Mouse (Mus musculus): Measurements from ENCODE around the gene Tsc22d3. TPM values are rescaled to one million over a fixed set of nuclear protein-coding genes. Genes with fewer than 3 reads are reported as not detected.

Tsc22d3 gene
- polyA plus RNA-seq, 1 experiment = 14.5 TPM

DNA sequence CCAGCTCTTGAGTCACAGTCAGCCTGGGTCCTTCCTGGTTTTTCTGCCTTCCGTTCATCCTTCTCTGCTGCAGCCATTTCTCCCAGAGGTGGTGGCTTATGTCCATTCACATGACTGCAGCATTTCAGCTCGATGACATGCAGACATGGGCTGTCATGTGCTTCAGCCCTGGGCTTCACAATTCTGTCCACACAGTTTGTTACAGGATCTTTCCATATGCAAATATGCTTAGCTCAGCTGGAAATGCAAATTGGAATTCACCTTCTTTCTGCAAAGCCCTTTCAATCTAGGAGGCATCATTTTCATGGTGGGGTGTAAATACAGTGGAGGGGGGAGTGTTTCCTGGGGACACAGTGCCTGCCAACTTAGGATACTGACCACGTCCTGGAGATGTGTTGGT lies 66.2 kb downstream of the Tsc22d3 start:
- Histone ChIP-seq H3K27me3 (ENCODE audit: control insufficient read depth, insufficient read depth, insufficient read length) (no peaks in the 10 kb centered on the region), H3K79me2 (ENCODE audit: control insufficient read depth, insufficient read depth) (no peaks in the 10 kb centered on the region), H3K36me3 (ENCODE audit: control insufficient read depth, insufficient read depth) (no peaks in the 10 kb centered on the region), H3K4me3 (ENCODE audit: insufficient read depth, poor library complexity, severe bottlenecking) (no peak overlapping the region), H3K79me3 (ENCODE audit: low read depth) (no peaks in the 10 kb centered on the region), H3ac (ENCODE audit: control insufficient read depth, insufficient read length, low read depth) (no peak overlapping the region)
- TF ChIP-seq CTCF (IDR thresholded peaks at IDR 0.05; ENCODE audit: control insufficient read depth, insufficient read depth, insufficient read length) = no peak
- no peak for TF ChIP-seq MYOD1 (IDR thresholded peaks at IDR 0.05; ENCODE audit: control insufficient read depth, insufficient read length, low read depth)
- TF ChIP-seq FOSL1 (IDR thresholded peaks at IDR 0.05; ENCODE audit: insufficient read depth, low read length, poor library complexity, severe bottlenecking) = no peak
- no peak for TF ChIP-seq CEBPB (IDR thresholded peaks at IDR 0.05; ENCODE audit: low read depth)

DNA sequence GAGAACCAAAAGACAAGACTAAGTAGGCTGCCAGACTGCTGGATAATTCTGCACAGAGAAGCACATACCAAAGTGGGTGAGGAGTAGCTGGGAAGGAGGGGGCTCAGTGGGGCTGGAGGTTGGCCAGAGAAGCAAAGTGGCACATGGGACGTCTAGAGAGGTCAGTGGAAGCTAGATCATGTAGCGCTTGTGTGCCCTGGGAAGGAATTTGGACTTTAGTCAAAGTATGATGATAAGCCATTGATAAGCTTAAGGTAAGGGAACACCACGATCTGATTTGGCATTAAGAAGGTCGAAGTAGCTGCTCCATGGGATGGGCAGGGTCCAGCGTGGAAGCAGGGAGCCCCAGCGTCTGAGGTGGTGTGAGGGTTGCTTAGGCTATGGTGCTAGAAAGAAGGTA lies 68.1 kb downstream of the Tsc22d3 start:
- H3K36me3 ChIP-seq (ENCODE audit: control insufficient read depth, insufficient read depth) = no peaks in the 10 kb centered on the region
- no peaks in the 10 kb centered on the region for H3K79me2 ChIP-seq (ENCODE audit: control insufficient read depth, insufficient read depth)
- H3ac ChIP-seq (ENCODE audit: control insufficient read depth, insufficient read length, low read depth) = no peak overlapping the region
- H3K79me3 ChIP-seq (ENCODE audit: low read depth) = no peaks in the 10 kb centered on the region
- H3K27me3 ChIP-seq (ENCODE audit: control insufficient read depth, insufficient read depth, insufficient read length) = no peaks in the 10 kb centered on the region
- no peak overlapping the region for H3K4me3 ChIP-seq (ENCODE audit: insufficient read depth, poor library complexity, severe bottlenecking)
- TF ChIP-seq CTCF (IDR thresholded peaks at IDR 0.05; ENCODE audit: control insufficient read depth, insufficient read depth, insufficient read length) = no peak
- TF ChIP-seq CEBPB (IDR thresholded peaks at IDR 0.05; ENCODE audit: low read depth) = no peak
- no peak for TF ChIP-seq MYOG (IDR thresholded peaks at IDR 0.05; ENCODE audit: control insufficient read depth, extremely low read depth, insufficient read length)
- no peak for TF ChIP-seq FOSL1 (IDR thresholded peaks at IDR 0.05; ENCODE audit: insufficient read depth, low read length, poor library complexity, severe bottlenecking)
- TF ChIP-seq MYOD1 (IDR thresholded peaks at IDR 0.05; ENCODE audit: control insufficient read depth, insufficient read length, low read depth) = no peak
- no peak for TF ChIP-seq MAX (IDR thresholded peaks at IDR 0.05)
- TF ChIP-seq USF1 (IDR thresholded peaks at IDR 0.05; ENCODE audit: low read depth) = no peak

DNA sequence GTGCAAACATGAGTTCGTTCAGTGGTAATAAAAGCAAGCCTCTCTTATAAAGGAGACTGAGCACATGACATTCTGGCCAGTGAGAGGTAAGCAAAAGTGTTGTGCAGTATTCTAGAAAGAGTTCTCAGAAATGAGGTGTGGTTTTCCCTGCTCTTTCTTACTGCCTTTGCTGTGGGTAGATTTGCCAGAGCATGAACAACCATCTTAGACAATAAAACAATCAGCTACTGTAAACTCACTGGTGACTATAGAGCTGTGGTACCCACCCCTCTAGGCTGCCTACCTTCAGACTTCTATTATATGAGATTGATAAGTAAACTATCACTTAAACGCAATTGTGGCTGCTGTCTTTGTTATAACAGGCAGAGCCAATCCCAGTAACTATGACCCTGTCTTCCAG lies 69.1 kb downstream of the Tsc22d3 start:
- no peaks in the 10 kb centered on the region for H3K79me2 ChIP-seq (ENCODE audit: control insufficient read depth, insufficient read depth)
- no peak overlapping the region for H3K4me3 ChIP-seq (ENCODE audit: insufficient read depth, poor library complexity, severe bottlenecking)
- H3K36me3 ChIP-seq (ENCODE audit: control insufficient read depth, insufficient read depth) = no peaks in the 10 kb centered on the region
- TF ChIP-seq USF1 (IDR thresholded peaks at IDR 0.05; ENCODE audit: low read depth) = no peak
- no peak for TF ChIP-seq CTCF (IDR thresholded peaks at IDR 0.05; ENCODE audit: control insufficient read depth, insufficient read depth, insufficient read length)
- no peak for TF ChIP-seq FOSL1 (IDR thresholded peaks at IDR 0.05; ENCODE audit: insufficient read depth, low read length, poor library complexity, severe bottlenecking)
- TF ChIP-seq MAX (IDR thresholded peaks at IDR 0.05) = no peak
- TF ChIP-seq MYOG (IDR thresholded peaks at IDR 0.05; ENCODE audit: control insufficient read depth, extremely low read depth, insufficient read length) = no peak
- TF ChIP-seq MYOD1 (IDR thresholded peaks at IDR 0.05; ENCODE audit: control insufficient read depth, insufficient read length, low read depth) = no peak
- no peak for TF ChIP-seq CEBPB (IDR thresholded peaks at IDR 0.05; ENCODE audit: low read depth)
- no peaks in the 10 kb centered on the region for H3K27me3 ChIP-seq (ENCODE audit: control insufficient read depth, insufficient read depth, insufficient read length)
- H3K79me3 ChIP-seq (ENCODE audit: low read depth) = no peaks in the 10 kb centered on the region
- no peak overlapping the region for H3ac ChIP-seq (ENCODE audit: control insufficient read depth, insufficient read length, low read depth)

DNA sequence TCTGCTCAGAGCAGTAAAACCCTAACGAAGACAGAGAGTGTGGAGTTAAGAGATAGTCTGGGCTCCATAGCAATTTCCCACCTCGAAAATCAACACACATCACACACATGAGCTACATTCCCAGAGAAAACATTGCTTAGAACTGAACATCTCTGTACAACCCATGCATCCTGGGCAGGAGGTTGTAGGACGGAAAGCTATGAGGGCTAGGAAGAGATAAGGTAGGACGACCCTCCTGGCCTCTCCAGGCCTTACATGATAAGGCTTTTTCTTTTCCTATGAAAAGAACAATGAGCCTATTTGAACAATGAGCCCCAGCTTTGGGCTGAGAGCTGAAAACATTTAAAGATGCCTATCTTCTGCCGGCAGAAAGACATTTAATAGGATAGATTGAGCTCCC lies 69.8 kb downstream of the Tsc22d3 start:
- Histone ChIP-seq H3K79me2 (ENCODE audit: control insufficient read depth, insufficient read depth) (no peaks in the 10 kb centered on the region), H3K36me3 (ENCODE audit: control insufficient read depth, insufficient read depth) (no peaks in the 10 kb centered on the region), H3ac (ENCODE audit: control insufficient read depth, insufficient read length, low read depth) (no peak overlapping the region), H3K79me3 (ENCODE audit: low read depth) (no peaks in the 10 kb centered on the region), H3K27me3 (ENCODE audit: control insufficient read depth, insufficient read depth, insufficient read length) (no peaks in the 10 kb centered on the region), H3K4me3 (ENCODE audit: insufficient read depth, poor library complexity, severe bottlenecking) (no peak overlapping the region)
- TF ChIP-seq FOSL1 (IDR thresholded peaks at IDR 0.05; ENCODE audit: insufficient read depth, low read length, poor library complexity, severe bottlenecking) = no peak
- TF ChIP-seq USF1 (IDR thresholded peaks at IDR 0.05; ENCODE audit: low read depth) = no peak
- TF ChIP-seq CEBPB (IDR thresholded peaks at IDR 0.05; ENCODE audit: low read depth) = no peak
- no peak for TF ChIP-seq MYOD1 (IDR thresholded peaks at IDR 0.05; ENCODE audit: control insufficient read depth, insufficient read length, low read depth)
- no peak for TF ChIP-seq CTCF (IDR thresholded peaks at IDR 0.05; ENCODE audit: control insufficient read depth, insufficient read depth, insufficient read length)
- TF ChIP-seq MYOG (IDR thresholded peaks at IDR 0.05; ENCODE audit: control insufficient read depth, extremely low read depth, insufficient read length) = no peak
- TF ChIP-seq MAX (IDR thresholded peaks at IDR 0.05) = no peak

DNA sequence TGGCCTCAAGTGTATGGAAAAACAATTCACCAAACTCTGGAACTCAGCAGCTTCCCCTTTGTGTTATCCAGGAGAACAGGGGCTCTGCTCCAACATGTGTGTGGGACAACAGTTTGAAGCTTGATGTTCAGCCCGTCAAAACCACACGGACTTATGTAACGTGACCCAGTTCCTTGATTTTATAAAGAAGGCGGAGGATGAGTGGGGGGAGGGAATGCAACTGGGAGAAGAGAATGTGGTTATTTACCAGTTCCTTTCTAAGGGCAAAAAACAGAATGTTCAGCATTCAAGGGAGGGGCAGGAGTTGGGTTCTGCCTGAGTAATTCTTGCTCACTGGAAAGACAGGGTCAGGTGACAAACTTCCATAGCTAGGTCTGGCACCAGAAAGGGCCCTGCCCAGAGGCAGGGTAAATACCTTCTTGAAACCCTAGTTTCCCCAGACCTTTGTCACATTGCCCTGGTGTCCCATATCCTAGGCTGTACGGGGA lies 71.3 kb downstream of the Tsc22d3 start:
- TF ChIP-seq CTCF (IDR thresholded peaks at IDR 0.05; ENCODE audit: control insufficient read depth, insufficient read depth, insufficient read length) (no peak), MAX (IDR thresholded peaks at IDR 0.05) (no peak), MYOD1 (IDR thresholded peaks at IDR 0.05; ENCODE audit: control insufficient read depth, insufficient read length, low read depth) (no peak), FOSL1 (IDR thresholded peaks at IDR 0.05; ENCODE audit: insufficient read depth, low read length, poor library complexity, severe bottlenecking) (no peak), CEBPB (IDR thresholded peaks at IDR 0.05; ENCODE audit: low read depth) (no peak), MYOG (IDR thresholded peaks at IDR 0.05; ENCODE audit: control insufficient read depth, extremely low read depth, insufficient read length) (no peak), USF1 (IDR thresholded peaks at IDR 0.05; ENCODE audit: low read depth) (no peak)
- Histone ChIP-seq H3K36me3 (ENCODE audit: control insufficient read depth, insufficient read depth) (no peaks in the 10 kb centered on the region), H3K79me2 (ENCODE audit: control insufficient read depth, insufficient read depth) (no peaks in the 10 kb centered on the region), H3K27me3 (ENCODE audit: control insufficient read depth, insufficient read depth, insufficient read length) (no peaks in the 10 kb centered on the region), H3K4me3 (ENCODE audit: insufficient read depth, poor library complexity, severe bottlenecking) (no peak overlapping the region), H3ac (ENCODE audit: control insufficient read depth, insufficient read length, low read depth) (no peak overlapping the region), H3K79me3 (ENCODE audit: low read depth) (no peaks in the 10 kb centered on the region)

DNA sequence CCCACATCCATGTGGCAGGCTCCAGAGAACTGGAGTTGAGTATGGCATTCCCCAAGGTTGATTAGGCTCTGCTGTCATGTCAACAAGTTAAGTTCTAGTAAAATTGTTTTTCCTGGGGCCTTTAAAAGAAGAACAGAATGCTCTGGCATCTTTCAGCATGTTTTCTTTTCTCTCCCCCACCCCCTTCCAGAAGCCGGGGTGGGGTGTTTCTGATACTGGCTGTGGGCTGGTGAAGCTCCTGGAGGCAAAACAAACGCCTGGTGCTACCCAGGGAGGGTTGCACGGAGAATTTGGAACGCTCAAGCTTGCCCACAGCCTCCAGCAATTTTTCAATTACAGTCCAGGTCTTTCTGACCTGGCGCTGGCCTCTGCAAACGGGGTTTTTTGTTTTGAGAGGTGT lies 73.2 kb downstream of the Tsc22d3 start:
- no peak overlapping the region for H3ac ChIP-seq (ENCODE audit: control insufficient read depth, insufficient read length, low read depth)
- H3K79me3 ChIP-seq (ENCODE audit: low read depth) = no peaks in the 10 kb centered on the region
- TF ChIP-seq FOSL1 (IDR thresholded peaks at IDR 0.05; ENCODE audit: insufficient read depth, low read length, poor library complexity, severe bottlenecking) (no peak), MYOG (IDR thresholded peaks at IDR 0.05; ENCODE audit: control insufficient read depth, extremely low read depth, insufficient read length) (no peak), CTCF (IDR thresholded peaks at IDR 0.05; ENCODE audit: control insufficient read depth, insufficient read depth, insufficient read length) (no peak)
- no peaks in the 10 kb centered on the region for H3K36me3 ChIP-seq (ENCODE audit: control insufficient read depth, insufficient read depth)
- H3K4me3 ChIP-seq (ENCODE audit: insufficient read depth, poor library complexity, severe bottlenecking) = no peak overlapping the region
- no peaks in the 10 kb centered on the region for H3K27me3 ChIP-seq (ENCODE audit: control insufficient read depth, insufficient read depth, insufficient read length)
- no peaks in the 10 kb centered on the region for H3K79me2 ChIP-seq (ENCODE audit: control insufficient read depth, insufficient read depth)
